1 mouse cellular context compared by ENCODE assay signal in the genomic region with DNA sequence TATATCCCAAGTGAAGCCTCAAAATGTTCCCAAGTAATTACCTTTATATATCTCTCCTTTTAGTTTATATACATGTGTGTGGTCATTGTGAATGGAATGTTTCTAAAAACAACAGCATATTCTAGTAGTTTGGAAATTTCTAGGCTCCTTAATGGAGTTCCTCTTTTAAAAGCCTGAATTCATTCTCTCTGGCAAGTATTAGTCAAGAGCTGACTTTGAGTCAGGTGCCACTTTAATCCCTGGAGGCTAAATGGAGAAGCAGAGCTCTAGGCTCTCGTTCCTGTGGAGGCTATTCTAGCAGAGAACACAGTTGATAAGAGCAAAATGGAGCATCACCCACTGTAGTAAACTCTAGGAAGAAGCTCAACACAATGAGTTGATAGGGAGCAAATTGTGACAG.
TF ChIP-seq lines count a peak whose summit lies in the region.

No protein-coding gene starts in this region.

TF ChIP-seq in CH12.LX, 34 proteins besides CTCF, POLR2A, EP300 and RAD21 (continued from another document):
- TF ChIP-seq BHLHE40 (IDR thresholded peaks at IDR 0.05; ENCODE audit: low read depth, low read length) (peak; percentile 91), ELF1 (IDR thresholded peaks at IDR 0.05; ENCODE audit: low read depth, low read length) (no peak), JUND (conservative IDR thresholded peaks at IDR 0.05; ENCODE audit: low read depth, low read length) (peak; percentile 66), ETS1 (conservative IDR thresholded peaks at IDR 0.05; ENCODE audit: low read depth, low read length) (peak; percentile 67), MAZ (IDR thresholded peaks at IDR 0.05; ENCODE audit: low read depth, low read length) (no peak), PAX5 (IDR thresholded peaks at IDR 0.05; ENCODE audit: low read length) (no peak), POLR2AphosphoS2 (IDR thresholded peaks at IDR 0.05; ENCODE audit: low read depth, low read length) (no peak), GABPA (IDR thresholded peaks at IDR 0.05; ENCODE audit: insufficient replicate concordance, low read depth, low read length) (no peak), SIN3A (IDR thresholded peaks at IDR 0.05; ENCODE audit: low read length) (no peak)
